8 mouse cellular contexts compared by ENCODE assay signal in genomic region chr4:132066101-132066773, GRCm38 (mm10). TPM values are rescaled to one million over a fixed set of nuclear protein-coding genes. Genes with fewer than 3 reads are reported as not detected.
DNase-seq lines count a peak whose midpoint lies in the region; ATAC-seq and TF ChIP-seq lines count a peak whose summit lies in the region.
"Had no signal": no experiment of that assay in that cellular context is flagged by ENCODE, and none has a peak within 500 bp of the region (broad histone marks: within the 10 kb centered on the region; RNA-seq: fewer than 3 reads in every experiment).

No protein-coding gene starts in this region.

- no peak overlapping the region for H3K4me3 ChIP-seq in kidney, postnatal 0 days (replicated peaks; ENCODE audit: low read depth, low read length)
- no peak overlapping the region for H3K4me3 ChIP-seq in thymus, adult 2 months (ENCODE audit: control insufficient read depth, insufficient read depth, low read length)
- H3K4me3 ChIP-seq in intestine, postnatal 0 days (ENCODE audit: low read depth, low read length): no peak overlapping the region
- no peak overlapping the region for H3K4me3 ChIP-seq in neural tube, embryonic 15.5 days (replicated peaks)

- peak; percentile 78 for DNase-seq in Muller cell, postnatal 12 days (ENCODE audit: inconsistent ontology term)
- DNase-seq in adrenal gland, postnatal 10 days: peak; percentile 88
- DNase-seq in gastrocnemius, postnatal 25 days: peak; percentile 75
- DNase-seq in kidney, postnatal 0 days (ENCODE audit: low spot score): no peak
- no peak for DNase-seq in thymus, adult 2 months

- H3K27ac ChIP-seq in kidney, postnatal 0 days: peak overlapping the region; percentile 66
- no peak overlapping the region for H3K27ac ChIP-seq in thymus, adult 2 months (ENCODE audit: control insufficient read depth, insufficient read depth, low read length)
- no peak overlapping the region for H3K27ac ChIP-seq in intestine, postnatal 0 days (ENCODE audit: low read depth, low read length)
- H3K27ac ChIP-seq in neural tube, embryonic 15.5 days (replicated peaks): no peak overlapping the region

- H3K36me3 ChIP-seq in kidney, postnatal 0 days (ENCODE audit: insufficient read depth, low read length): no peaks in the 10 kb centered on the region
- no peaks in the 10 kb centered on the region for H3K36me3 ChIP-seq in thymus, adult 2 months (ENCODE audit: control insufficient read depth, insufficient read depth, low read length)
- H3K36me3 ChIP-seq in intestine, postnatal 0 days (ENCODE audit: control insufficient read depth, insufficient read depth): no peaks in the 10 kb centered on the region; the same call in 1 of the 2 replicates
- no peaks in the 10 kb centered on the region for H3K36me3 ChIP-seq in neural tube, embryonic 15.5 days

- no peak overlapping the region for H3K9ac ChIP-seq in kidney, postnatal 0 days (ENCODE audit: low read depth, low read length)
- no peak overlapping the region for H3K9ac ChIP-seq in intestine, postnatal 0 days (ENCODE audit: low read depth, low read length)
- no peak overlapping the region for H3K9ac ChIP-seq in neural tube, embryonic 15.5 days (replicated peaks)

- no peak for TF ChIP-seq CTCF in kidney, postnatal 0 days (IDR thresholded peaks at IDR 0.05; ENCODE audit: low read depth)
- TF ChIP-seq CTCF in thymus, adult 2 months (IDR thresholded peaks at IDR 0.05; ENCODE audit: borderline replicate concordance, control insufficient read depth, extremely low read depth, insufficient read depth, low read length, poor library complexity): no peak
- TF ChIP-seq CTCF in intestine, postnatal 0 days (IDR thresholded peaks at IDR 0.05; ENCODE audit: low read depth): no peak

- no peaks in the 10 kb centered on the region for H3K9me3 ChIP-seq in kidney, postnatal 0 days (replicated peaks; ENCODE audit: low read length)
- no peaks in the 10 kb centered on the region for H3K9me3 ChIP-seq in intestine, postnatal 0 days (ENCODE audit: control insufficient read depth)
- H3K9me3 ChIP-seq in neural tube, embryonic 15.5 days (replicated peaks): no peaks in the 10 kb centered on the region

- no peak; the same call in 1 of the 2 replicates for ATAC-seq in kidney, postnatal 0 days (replicated peaks; ENCODE audit: low FRiP score, low read depth)
- no peak for ATAC-seq in intestine, postnatal 0 days
- ATAC-seq in neural tube, embryonic 15.5 days (ENCODE audit: low FRiP score): no peak

- 40% methylated on average over 10 of the region's 10 CpGs for WGBS in kidney, postnatal 0 days
- 91% methylated on average over 10 of the region's 10 CpGs for WGBS in thymus, adult 2 months
- 68% methylated on average over 10 of the region's 10 CpGs for WGBS in intestine, postnatal 0 days
- WGBS in neural tube, embryonic 15.5 days: 76% methylated on average over 10 of the region's 10 CpGs

- peaks cover 14% of the 10 kb centered on the region for H3K4me1 ChIP-seq in kidney, postnatal 0 days (replicated peaks; ENCODE audit: insufficient read depth, low read length)
- H3K4me1 ChIP-seq in thymus, adult 2 months (replicated peaks; ENCODE audit: control insufficient read depth, insufficient read depth, low read length): no peaks in the 10 kb centered on the region
- H3K4me1 ChIP-seq in intestine, postnatal 0 days (replicated peaks; ENCODE audit: control insufficient read depth, insufficient read depth, low read length): 0 out of 2 replicates have a peak, but pooled peaks cover 3% of the 10 kb centered on the region
- H3K4me1 ChIP-seq in neural tube, embryonic 15.5 days: peaks cover 7% of the 10 kb centered on the region

- no peak overlapping the region for H3K4me2 ChIP-seq in kidney, postnatal 0 days (ENCODE audit: low read length)
- no peak overlapping the region for H3K4me2 ChIP-seq in intestine, postnatal 0 days (replicated peaks; ENCODE audit: low read depth)
- H3K4me2 ChIP-seq in neural tube, embryonic 15.5 days: no peak overlapping the region

- no peaks in the 10 kb centered on the region for H3K27me3 ChIP-seq in kidney, postnatal 0 days (ENCODE audit: insufficient read depth, low read length)
- H3K27me3 ChIP-seq in thymus, adult 2 months (ENCODE audit: control insufficient read depth, insufficient read depth, low read length): no peaks in the 10 kb centered on the region
- H3K27me3 ChIP-seq in intestine, postnatal 0 days (replicated peaks; ENCODE audit: control insufficient read depth, insufficient read depth, low read length): no peaks in the 10 kb centered on the region
- H3K27me3 ChIP-seq in neural tube, embryonic 15.5 days (replicated peaks): no peaks in the 10 kb centered on the region

- TF ChIP-seq POLR2A in thymus, adult 2 months (IDR thresholded peaks at IDR 0.05; ENCODE audit: control insufficient read depth, extremely low read depth, insufficient read depth, low read length, poor library complexity): no peak

RNA-seq across cellular contexts. Expression of gene Gm10300, which starts 8.3 kb away (rescaled TPM):
- under 1 TPM; 0.15 to 0.55 TPM for total RNA-seq in adrenal gland, postnatal 10 days (2021)
- not detected for total RNA-seq in gastrocnemius, postnatal 25 days (2021)
- 0.08 and 0.17 TPM in 2 replicates for polyA plus RNA-seq in kidney, postnatal 0 days (2015; fragmentation: Nextera tagmentation; extraction: Ambion mirVana)
- 0.07 and 0.10 TPM in 2 replicates for polyA plus RNA-seq in thymus, adult 2 months (2012; rRNA removed)
- polyA plus RNA-seq in intestine, postnatal 0 days (2015; fragmentation: Nextera tagmentation; extraction: Ambion mirVana): 0.08 and 0.09 TPM in 2 replicates
- polyA plus RNA-seq in neural tube, embryonic 15.5 days (2015; fragmentation: Nextera tagmentation; extraction: Ambion mirVana): not detected in 2 replicates
- total RNA-seq: layer of hippocampus, postnatal 10 days had no signal

RNA-seq across cellular contexts. Expression of gene Epb41, which starts 8.9 kb away (rescaled TPM):
- total RNA-seq in adrenal gland, postnatal 10 days (2021): 10 to 100 TPM; 77.8 to 79.6 TPM
- total RNA-seq in gastrocnemius, postnatal 25 days (2021): 10 to 100 TPM; 80.4 to 86.0 TPM
- polyA plus RNA-seq in kidney, postnatal 0 days (2015; fragmentation: Nextera tagmentation; extraction: Ambion mirVana): 42.3 and 44.6 TPM in 2 replicates
- 103 and 119 TPM in 2 replicates for polyA plus RNA-seq in thymus, adult 2 months (2012; rRNA removed)
- 22.2 TPM in 2 replicates for polyA plus RNA-seq in intestine, postnatal 0 days (2015; fragmentation: Nextera tagmentation; extraction: Ambion mirVana)
- polyA plus RNA-seq in neural tube, embryonic 15.5 days (2015; fragmentation: Nextera tagmentation; extraction: Ambion mirVana): 48.1 and 51.3 TPM in 2 replicates

Comparison
In these comparisons a context has a peak if more than half of its experiments do, and no peak if none do; other contexts are left out.
1. DNase-seq: peak in Muller cell, postnatal 12 days (single experiment), adrenal gland, postnatal 10 days (single experiment) and gastrocnemius, postnatal 25 days (single experiment); none in kidney, postnatal 0 days (single experiment) and thymus, adult 2 months (single experiment).